Mouse (Mus musculus) myocyte (in vitro differentiated cells): Measurements from ENCODE around the gene Armc5. TPM values are rescaled to one million over a fixed set of nuclear protein-coding genes. Genes with fewer than 3 reads are reported as not detected.

Source experiments
- H3K27me3 ChIP-seq: one replicate; pipeline ENCODE4 v1.6.1; 2011; ENCODE audit not compliant: control insufficient read depth, insufficient read depth, insufficient read length
- H3K36me3 ChIP-seq: one replicate; pipeline ENCODE4 v1.6.1; 2011; ENCODE audit not compliant: control insufficient read depth, insufficient read depth
- H3K4me2 ChIP-seq: one replicate; pipeline ENCODE4 v1.6.1; 2011; ENCODE audit warnings: low read depth, control low read depth
- H3K4me3 ChIP-seq: one replicate; pipeline ENCODE4 v1.5.1; 2011; ENCODE audit warnings: mild to moderate bottlenecking, control low read depth, moderate library complexity
- H3K79me2 ChIP-seq: one replicate; pipeline ENCODE4 v1.6.1; 2011; ENCODE audit not compliant: control insufficient read depth, insufficient read depth
- H3ac ChIP-seq: one replicate; pipeline ENCODE4 v1.6.1; 2011; ENCODE audit not compliant: control insufficient read depth, insufficient read length
- CEBPB ChIP-seq: IDR thresholded peaks from 2 replicates; pipeline ENCODE4 v1.6.1; 2011; ENCODE audit warnings: mild to moderate bottlenecking, moderate library complexity; ENCODE audit not compliant: poor library complexity, insufficient read depth, severe bottlenecking
- E2F4 ChIP-seq: IDR thresholded peaks from one replicate; pipeline ENCODE4 v1.6.1; 2011; ENCODE audit warnings: mild to moderate bottlenecking, control low read depth, moderate library complexity; ENCODE audit not compliant: insufficient read depth
- MAX ChIP-seq: IDR thresholded peaks from one replicate; pipeline ENCODE4 v1.6.1; 2011; ENCODE audit warnings: low read depth, mild to moderate bottlenecking, control low read depth
- MYOD1 ChIP-seq, 3 experiments: IDR thresholded peaks; one replicate each; pipeline ENCODE4 v1.6.1; 2011; ENCODE audit warnings: control low read depth in 2 of 3, low read depth in 2 of 3, mild to moderate bottlenecking in 2 of 3, moderate library complexity in 1 of 3; ENCODE audit not compliant: insufficient read length in 2 of 3, control insufficient read depth in 1 of 3
- MYOG ChIP-seq, 3 experiments: IDR thresholded peaks; one replicate each; pipeline ENCODE4 v1.6.1; 2011; ENCODE audit warnings: control low read depth in 2 of 3, low read depth in 2 of 3, mild to moderate bottlenecking in 2 of 3; ENCODE audit not compliant: insufficient read length in 2 of 3, control insufficient read depth in 1 of 3, insufficient read depth in 1 of 3
- POLR2A ChIP-seq: IDR thresholded peaks from one replicate; pipeline ENCODE4 v1.6.1; 2011; ENCODE audit warnings: low read depth, mild to moderate bottlenecking, control low read depth, moderate library complexity; ENCODE audit not compliant: insufficient read length
- POLR2AphosphoS2 ChIP-seq: IDR thresholded peaks from one replicate; pipeline ENCODE4 v1.6.1; 2011; ENCODE audit warnings: low read depth, control low read depth; ENCODE audit not compliant: insufficient read length
- REST ChIP-seq: IDR thresholded peaks from one replicate; pipeline ENCODE4 v1.6.1; 2011; ENCODE audit warnings: mild to moderate bottlenecking, control low read depth, moderate library complexity; ENCODE audit not compliant: insufficient read depth, insufficient read length
- SRF ChIP-seq: IDR thresholded peaks from one replicate; pipeline ENCODE4 v1.6.1; 2011; ENCODE audit warnings: low read depth; ENCODE audit not compliant: control insufficient read depth, insufficient read length
- TCF12 ChIP-seq: IDR thresholded peaks from one replicate; pipeline ENCODE4 v1.6.1; 2011; ENCODE audit warnings: mild to moderate bottlenecking, control low read depth; ENCODE audit not compliant: poor library complexity, insufficient read depth, severe bottlenecking
- TCF3 ChIP-seq: IDR thresholded peaks from one replicate; pipeline ENCODE4 v1.6.1; 2011; ENCODE audit warnings: low read depth, control low read depth; ENCODE audit not compliant: insufficient read length
- USF1 ChIP-seq: IDR thresholded peaks from one replicate; pipeline ENCODE4 v1.6.1; 2011; ENCODE audit warnings: low read depth, mild to moderate bottlenecking, control low read depth, moderate library complexity
- polyA plus RNA-seq: library from polyadenylated mRNA; unstranded; fragments of >200 nt; fragmentation: generic; extraction: Trizol; gene quantifications from one replicate; pipeline ENCODE4 v1.2.1, GENCODE M21; 2012; ENCODE audit warnings: missing spikeins

Gene Armc5
- polyA plus RNA-seq, 1 experiment, result 16.7 TPM

DNA sequence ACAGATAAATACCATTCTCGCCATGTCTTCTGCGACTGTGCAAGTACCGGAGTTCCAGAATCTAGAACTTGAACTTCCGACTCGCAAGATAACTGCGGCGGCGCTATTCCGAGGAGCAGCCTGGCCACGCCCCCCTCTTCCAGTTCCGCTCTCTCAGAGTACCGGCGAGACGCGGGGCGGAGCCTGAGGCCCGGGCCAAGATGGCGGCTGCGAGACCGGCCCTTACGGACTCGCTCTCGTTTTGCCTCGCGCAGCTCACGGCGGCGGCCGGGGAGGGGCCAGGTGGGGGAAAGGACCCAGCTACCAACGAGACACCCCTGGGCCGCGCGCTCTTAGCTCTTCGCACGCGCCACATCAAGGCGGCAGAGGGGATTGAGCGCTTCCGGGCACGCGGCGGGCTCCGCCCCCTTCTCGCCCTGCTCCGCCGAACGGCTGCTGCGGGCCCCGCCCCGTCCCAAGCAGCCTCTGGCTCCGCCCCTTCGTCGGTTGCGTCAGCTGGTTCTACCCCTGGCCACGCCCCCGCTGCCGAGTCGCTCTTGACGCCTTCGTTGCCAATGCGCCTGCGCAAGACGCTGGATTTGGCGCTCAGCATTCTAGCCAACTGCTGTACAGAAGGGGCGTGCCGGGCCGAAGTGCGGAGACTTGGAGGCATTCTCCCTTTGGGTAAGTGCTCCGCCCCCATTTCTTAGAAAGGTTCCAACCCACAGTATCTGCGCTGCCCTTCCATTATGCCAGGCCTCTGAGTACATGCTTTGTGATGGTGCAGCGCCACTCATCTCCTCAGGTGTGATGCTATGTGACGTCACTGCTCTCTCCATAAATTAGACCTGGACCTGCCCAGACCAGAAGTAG is 1.0 kb downstream of the Armc5 start, which contains the start of gene 9130023H24Rik:
TSS of gene 9130023H24Rik (minus strand) at position 105 of the 852 bp plus-strand sequence.
- Histone ChIP-seq H3K4me2 (peak within 1 kb of the TSS; percentile 99), H3K27me3 (no peaks in the 10 kb centered on the region), H3K4me3 (peak within 1 kb of the TSS; percentile 91), H3K36me3 (peaks cover 4% of the 10 kb centered on the region), H3K79me2 (no peaks in the 10 kb centered on the region), H3ac (peak within 1 kb of the TSS; percentile 77)
- TF ChIP-seq POLR2AphosphoS2 (peak; percentile 84), MYOD1 (IDR thresholded peaks at IDR 0.05; ENCODE audit: control insufficient read depth in 1 of 3, insufficient read length in 2 of 3, low read depth in 2 of 3) (peak in 2 of 3 experiments; percentile 7 to 29), TCF12 (no peak), USF1 (no peak), SRF (peak; percentile 65), MAX (no peak), CEBPB (0 out of 2 replicates have a peak, but pooled peaks have one; percentile 3), E2F4 (no peak), MYOG (IDR thresholded peaks at IDR 0.05; ENCODE audit: control insufficient read depth in 1 of 3, insufficient read depth in 1 of 3, insufficient read length in 2 of 3, low read depth in 2 of 3) (peak in 1 of 3 experiments; percentile 20), REST (no peak), POLR2A (peak; percentile 74), TCF3 (no peak)

DNA sequence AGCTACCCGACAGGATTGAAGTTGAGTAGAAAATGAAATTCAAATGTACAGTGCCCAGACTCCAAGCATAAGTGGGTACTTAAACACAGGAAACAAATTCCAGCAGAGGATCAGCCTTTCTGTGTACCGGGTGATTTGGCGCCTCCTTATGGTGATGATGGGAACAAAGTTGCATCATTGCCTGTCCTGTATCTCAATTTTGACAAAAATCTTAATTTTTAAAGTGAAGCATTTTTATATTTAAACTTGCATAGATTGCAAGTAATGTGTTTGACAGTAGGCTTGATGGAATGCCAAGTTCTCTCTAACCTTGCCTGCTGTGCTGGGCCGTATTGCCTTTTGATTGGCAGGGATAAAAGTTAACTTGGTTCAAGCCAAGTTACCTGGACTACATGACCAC is 1.8 kb downstream of the Armc5 start:
- Histone ChIP-seq H3K27me3 (no peaks in the 10 kb centered on the region), H3K4me3 (peak overlapping the region; percentile 91), H3K79me2 (no peaks in the 10 kb centered on the region), H3ac (no peak overlapping the region), H3K36me3 (peaks cover 4% of the 10 kb centered on the region), H3K4me2 (peak overlapping the region; percentile 99)
- no peak for TF ChIP-seq MAX
- TF ChIP-seq CEBPB, result peak; percentile 69; the same call in 1 of the 2 replicates
- no peak for TF ChIP-seq MYOG (IDR thresholded peaks at IDR 0.05; ENCODE audit: control insufficient read depth in 1 of 3, insufficient read depth in 1 of 3, insufficient read length in 2 of 3, low read depth in 2 of 3)

DNA sequence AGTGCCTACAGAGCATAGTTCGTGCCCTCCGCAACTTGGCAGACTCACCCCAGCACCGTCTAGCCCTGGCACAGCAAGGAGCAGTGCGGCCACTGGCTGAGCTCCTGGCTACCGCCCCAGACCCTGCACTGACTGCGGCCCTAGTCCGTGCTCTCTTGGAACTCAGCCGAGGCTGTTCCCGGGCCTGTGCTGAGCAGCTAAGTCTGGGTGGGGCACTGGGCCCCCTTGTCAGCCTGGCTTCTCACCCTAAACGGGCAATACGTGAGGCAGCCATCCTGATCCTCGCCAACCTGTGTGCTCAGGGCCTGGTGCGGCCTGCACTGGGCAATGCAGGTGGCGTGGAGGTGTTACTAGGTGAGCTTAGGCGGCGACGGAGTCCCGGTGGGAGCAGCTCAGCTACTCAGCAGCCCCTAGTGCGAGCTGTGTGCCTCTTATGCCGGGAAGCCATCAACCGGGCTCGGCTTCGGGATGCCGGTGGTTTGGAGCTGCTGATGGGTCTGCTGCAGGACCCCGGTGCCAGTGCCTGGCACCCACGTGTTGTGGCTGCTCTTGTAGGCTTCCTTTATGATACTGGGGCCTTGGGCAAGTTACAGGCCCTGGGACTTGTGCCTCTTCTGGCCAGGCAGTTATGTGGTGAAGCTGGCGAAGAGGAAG is 3.1 kb downstream of the Armc5 start:
- H3K27me3 ChIP-seq, result no peaks in the 10 kb centered on the region
- H3K79me2 ChIP-seq, result no peaks in the 10 kb centered on the region
- H3K4me3 ChIP-seq, result no peak overlapping the region
- H3ac ChIP-seq, result no peak overlapping the region
- H3K36me3 ChIP-seq, result peaks cover 4% of the 10 kb centered on the region
- no peak overlapping the region for H3K4me2 ChIP-seq
- no peak for TF ChIP-seq POLR2AphosphoS2
- TF ChIP-seq MYOD1 (IDR thresholded peaks at IDR 0.05; ENCODE audit: control insufficient read depth in 1 of 3, insufficient read length in 2 of 3, low read depth in 2 of 3), result no peak
- no peak for TF ChIP-seq POLR2A
- TF ChIP-seq TCF12, result no peak
- no peak for TF ChIP-seq TCF3
- TF ChIP-seq E2F4, result no peak
- no peak for TF ChIP-seq REST
- TF ChIP-seq USF1, result no peak
- no peak for TF ChIP-seq CEBPB

DNA sequence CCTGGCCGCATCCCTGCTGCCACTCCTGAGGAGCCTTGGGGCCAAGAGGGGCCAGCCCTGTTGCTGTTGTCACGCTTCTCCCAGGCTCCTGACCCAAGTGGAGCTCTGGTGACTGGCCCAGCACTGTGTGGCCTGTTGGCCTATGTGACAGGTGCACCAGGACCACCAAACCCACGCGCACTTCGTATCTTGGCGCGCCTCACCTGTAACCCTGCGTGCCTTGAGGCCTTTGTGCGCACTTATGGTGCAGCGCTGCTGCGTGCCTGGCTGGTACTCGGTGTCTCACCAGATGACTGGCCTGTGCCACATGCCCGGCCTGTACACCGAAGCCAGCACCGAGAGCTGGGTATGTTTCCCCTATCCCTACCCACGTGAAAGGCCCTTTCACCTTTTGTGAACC is 5.2 kb downstream of the Armc5 start:
- no peak for TF ChIP-seq TCF12
- no peak for TF ChIP-seq SRF
- no peak for TF ChIP-seq POLR2A
- TF ChIP-seq REST, result no peak
- no peak for TF ChIP-seq USF1
- no peak for TF ChIP-seq CEBPB
- TF ChIP-seq TCF3, result no peak
- TF ChIP-seq POLR2AphosphoS2, result no peak
- TF ChIP-seq E2F4, result no peak
- TF ChIP-seq MYOD1 (IDR thresholded peaks at IDR 0.05; ENCODE audit: control insufficient read depth in 1 of 3, insufficient read length in 2 of 3, low read depth in 2 of 3), result no peak
- no peak for TF ChIP-seq MYOG (IDR thresholded peaks at IDR 0.05; ENCODE audit: control insufficient read depth in 1 of 3, insufficient read depth in 1 of 3, insufficient read length in 2 of 3, low read depth in 2 of 3)
- TF ChIP-seq MAX, result no peak
- Histone ChIP-seq H3K4me2 (no peak overlapping the region), H3ac (no peak overlapping the region), H3K79me2 (peaks cover 3% of the 10 kb centered on the region), H3K27me3 (no peaks in the 10 kb centered on the region), H3K4me3 (no peak overlapping the region), H3K36me3 (peaks cover 4% of the 10 kb centered on the region)
